Mouse (Mus musculus) brown adipose tissue, adult 24 weeks (tissue): Measurements from ENCODE around the gene Parp14. TPM values are rescaled to one million over a fixed set of nuclear protein-coding genes. Genes with fewer than 3 reads are reported as not detected.

Experiments
- H3K27ac ChIP-seq: fragments of 200-500 bp; replicated peaks from 2 replicates; pipeline ENCODE4 v1.5.1; 2012; ENCODE audit warnings: low read depth, mild to moderate bottlenecking, low read length
- H3K4me1 ChIP-seq: fragments of 200-500 bp; 2 replicates; pipeline ENCODE4 v1.6.1; 2012; ENCODE audit warnings: low read length, mixed read lengths; ENCODE audit not compliant: control insufficient read depth, insufficient read depth, insufficient read length
- H3K4me3 ChIP-seq: fragments of 200-500 bp; 2 replicates; pipeline ENCODE4 v1.5.1; 2012; ENCODE audit warnings: low read depth, mild to moderate bottlenecking, low read length, moderate library complexity; ENCODE audit not compliant: insufficient read depth
- polyA plus RNA-seq: library from polyadenylated mRNA; stranded (reverse); fragments of >200 nt; gene quantifications from 2 replicates; pipeline ENCODE4 v1.2.4, GENCODE M21; 2012; ENCODE audit not compliant: missing spikeins, insufficient read depth, insufficient read length

Gene Parp14
- polyA plus RNA-seq, 1 experiment = 4.6 TPM

GRCm38 (mm10) chr16:35839680-35840079 lies 31.7 kb downstream of the Parp14 start:
- Histone ChIP-seq H3K4me1 (no peaks in the 10 kb centered on the region), H3K4me3 (no peak overlapping the region), H3K27ac (no peak overlapping the region)

GRCm38 (mm10) chr16:35834653-35835052 lies 36.7 kb downstream of the Parp14 start:
- Histone ChIP-seq H3K27ac (no peak overlapping the region), H3K4me3 (no peak overlapping the region), H3K4me1 (no peaks in the 10 kb centered on the region)

GRCm38 (mm10) chr16:35832926-35833325 lies 38.4 kb downstream of the Parp14 start:
- Histone ChIP-seq H3K4me3 (no peak overlapping the region), H3K4me1 (no peaks in the 10 kb centered on the region)

GRCm38 (mm10) chr16:35829999-35830398 lies 41.3 kb downstream of the Parp14 start:
- H3K4me3 ChIP-seq = no peak overlapping the region
- H3K27ac ChIP-seq = no peak overlapping the region
- no peaks in the 10 kb centered on the region for H3K4me1 ChIP-seq

More at GRCm38 (mm10) chr16:35832926-35833325, 38.4 kb downstream of the Parp14 start:
- no peak overlapping the region for H3K27ac ChIP-seq

- no peak overlapping the region for H3K27ac ChIP-seq
- H3K4me3 ChIP-seq = no peak overlapping the region
- no peaks in the 10 kb centered on the region for H3K4me1 ChIP-seq
Observed at GRCm38 (mm10) chr16:35817255-35818089, 53.9 kb downstream of the Parp14 start.

- Histone ChIP-seq H3K4me1 (no peaks in the 10 kb centered on the region), H3K4me3 (no peak overlapping the region), H3K27ac (no peak overlapping the region)
Observed at GRCm38 (mm10) chr16:35813119-35813518, 58.2 kb downstream of the Parp14 start.

GRCm38 (mm10) chr16:35808838-35809237 lies 62.5 kb downstream of the Parp14 start:
- Histone ChIP-seq H3K27ac (no peak overlapping the region), H3K4me1 (no peaks in the 10 kb centered on the region), H3K4me3 (no peak overlapping the region)

- Histone ChIP-seq H3K4me1 (no peaks in the 10 kb centered on the region), H3K4me3 (no peak overlapping the region), H3K27ac (no peak overlapping the region)
Observed at GRCm38 (mm10) chr16:35807663-35807992, 63.7 kb downstream of the Parp14 start.

- Histone ChIP-seq H3K27ac (no peak overlapping the region), H3K4me1 (no peaks in the 10 kb centered on the region), H3K4me3 (no peak overlapping the region)
Observed at GRCm38 (mm10) chr16:35806973-35807662, 64.2 kb downstream of the Parp14 start.

GRCm38 (mm10) chr16:35803723-35804122 lies 67.6 kb downstream of the Parp14 start:
- Histone ChIP-seq H3K4me3 (no peak overlapping the region), H3K4me1 (no peaks in the 10 kb centered on the region), H3K27ac (no peak overlapping the region)

- Histone ChIP-seq H3K4me1 (no peaks in the 10 kb centered on the region), H3K27ac (no peak overlapping the region), H3K4me3 (no peak overlapping the region)
Observed at GRCm38 (mm10) chr16:35802163-35802562, 69.2 kb downstream of the Parp14 start.

- no peaks in the 10 kb centered on the region for H3K4me1 ChIP-seq
- no peak overlapping the region for H3K4me3 ChIP-seq
- no peak overlapping the region for H3K27ac ChIP-seq
Observed at GRCm38 (mm10) chr16:35791962-35792521, 79.3 kb downstream of the Parp14 start.

- Histone ChIP-seq H3K27ac (no peak overlapping the region), H3K4me3 (no peak overlapping the region)
Observed at GRCm38 (mm10) chr16:35788330-35788729, 83.0 kb downstream of the Parp14 start.

GRCm38 (mm10) chr16:35787568-35788189 lies 83.7 kb downstream of the Parp14 start:
- Histone ChIP-seq H3K4me3 (no peak overlapping the region), H3K4me1 (no peaks in the 10 kb centered on the region), H3K27ac (no peak overlapping the region)

More at GRCm38 (mm10) chr16:35788330-35788729, 83.0 kb downstream of the Parp14 start:
- H3K4me1 ChIP-seq = no peaks in the 10 kb centered on the region

- Histone ChIP-seq H3K4me3 (no peak overlapping the region), H3K4me1 (no peaks in the 10 kb centered on the region), H3K27ac (no peak overlapping the region)
Observed at GRCm38 (mm10) chr16:35787163-35787562, 84.2 kb downstream of the Parp14 start.
